Mouse (Mus musculus): ENCODE data around the gene Pex7. TPM values are rescaled to one million over a fixed set of nuclear protein-coding genes. Genes with fewer than 3 reads are reported as not detected.

The Pex7 gene
- polyA plus RNA-seq, 1 experiment from 2014 or later: 26.5 TPM

GRCm38 (mm10) chr10:19853609-19854008 is 53.9 kb downstream of the Pex7 start:
- ATAC-seq: no peak
- Histone ChIP-seq H3K27ac (no peak overlapping the region), H3K9ac (no peak overlapping the region), H3K27me3 (peaks cover 47% of the 10 kb centered on the region), H3K4me1 (peaks cover 31% of the 10 kb centered on the region), H3K4me3 (no peak overlapping the region), H3K9me3 (replicated peaks) (no peaks in the 10 kb centered on the region), H3K4me2 (no peak overlapping the region), H3K36me3 (ENCODE audit: poor library complexity, severe bottlenecking) (no peaks in the 10 kb centered on the region)
- 71% methylated on average over 2 of the region's 2 CpGs for WGBS

- Histone ChIP-seq H3K9ac (no peak overlapping the region), H3K4me2 (no peak overlapping the region), H3K27ac (no peak overlapping the region), H3K9me3 (replicated peaks) (no peaks in the 10 kb centered on the region), H3K4me1 (peaks cover 31% of the 10 kb centered on the region), H3K27me3 (peaks cover 53% of the 10 kb centered on the region), H3K36me3 (ENCODE audit: poor library complexity, severe bottlenecking) (no peaks in the 10 kb centered on the region), H3K4me3 (no peak overlapping the region)
- no peak for ATAC-seq
- WGBS: 35% methylated on average over 6 of the region's 6 CpGs
Observed at GRCm38 (mm10) chr10:19852776-19853175, 54.7 kb downstream of the Pex7 start.

GRCm38 (mm10) chr10:19850998-19851691 is 56.3 kb downstream of the Pex7 start, which contains the start of gene Slc35d3:
Gene Slc35d3 (minus strand): TSS chr10:19851459.
- no peak within 1 kb of the TSS for H3K27ac ChIP-seq
- peak within 1 kb of the TSS; percentile 97 for H3K4me2 ChIP-seq
- peak within 1 kb of the TSS; percentile 64 for H3K9ac ChIP-seq
- peak; percentile 72 for ATAC-seq
- peak within 1 kb of the TSS; percentile 53 for H3K4me3 ChIP-seq
- H3K9me3 ChIP-seq (replicated peaks): no peaks in the 10 kb centered on the region
- peaks cover 31% of the 10 kb centered on the region for H3K4me1 ChIP-seq
- H3K36me3 ChIP-seq (ENCODE audit: poor library complexity, severe bottlenecking): no peaks in the 10 kb centered on the region
- peaks cover 56% of the 10 kb centered on the region for H3K27me3 ChIP-seq
- under 1% methylated on average over 70 of the region's 72 CpGs for WGBS

DNA sequence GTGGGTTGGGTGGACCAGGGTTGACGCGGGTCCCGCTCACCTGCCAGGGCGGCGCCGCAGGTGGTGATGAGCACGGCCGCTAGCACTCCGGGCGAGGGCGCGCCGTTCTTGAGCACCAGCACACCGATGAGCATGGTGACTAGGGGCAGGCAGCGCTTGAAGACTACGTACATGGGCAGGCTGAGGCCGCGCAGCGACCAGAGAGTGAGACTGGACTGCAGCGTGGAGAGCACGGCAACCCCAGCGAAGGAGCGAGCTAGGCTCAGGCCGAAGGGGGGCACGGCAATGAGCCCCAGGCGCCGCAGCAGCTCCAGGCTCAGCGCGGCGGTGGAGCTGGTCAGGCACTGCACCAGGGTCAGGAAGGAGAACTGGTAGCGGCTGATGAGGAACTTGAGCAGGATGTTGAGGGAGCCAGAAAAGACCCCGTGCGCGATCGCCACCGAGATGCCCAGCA is 56.9 kb downstream of the Pex7 start:
- peak overlapping the region; percentile 64 for H3K9ac ChIP-seq
- H3K4me1 ChIP-seq: peaks cover 31% of the 10 kb centered on the region
- H3K36me3 ChIP-seq (ENCODE audit: poor library complexity, severe bottlenecking): no peaks in the 10 kb centered on the region
- H3K4me2 ChIP-seq: peak overlapping the region; percentile 97
- no peaks in the 10 kb centered on the region for H3K9me3 ChIP-seq (replicated peaks)
- peaks cover 56% of the 10 kb centered on the region for H3K27me3 ChIP-seq
- ATAC-seq: peak; percentile 65
- WGBS: under 1% methylated on average over 36 of the region's 36 CpGs
- H3K27ac ChIP-seq: no peak overlapping the region
- H3K4me3 ChIP-seq: peak overlapping the region; percentile 53

DNA sequence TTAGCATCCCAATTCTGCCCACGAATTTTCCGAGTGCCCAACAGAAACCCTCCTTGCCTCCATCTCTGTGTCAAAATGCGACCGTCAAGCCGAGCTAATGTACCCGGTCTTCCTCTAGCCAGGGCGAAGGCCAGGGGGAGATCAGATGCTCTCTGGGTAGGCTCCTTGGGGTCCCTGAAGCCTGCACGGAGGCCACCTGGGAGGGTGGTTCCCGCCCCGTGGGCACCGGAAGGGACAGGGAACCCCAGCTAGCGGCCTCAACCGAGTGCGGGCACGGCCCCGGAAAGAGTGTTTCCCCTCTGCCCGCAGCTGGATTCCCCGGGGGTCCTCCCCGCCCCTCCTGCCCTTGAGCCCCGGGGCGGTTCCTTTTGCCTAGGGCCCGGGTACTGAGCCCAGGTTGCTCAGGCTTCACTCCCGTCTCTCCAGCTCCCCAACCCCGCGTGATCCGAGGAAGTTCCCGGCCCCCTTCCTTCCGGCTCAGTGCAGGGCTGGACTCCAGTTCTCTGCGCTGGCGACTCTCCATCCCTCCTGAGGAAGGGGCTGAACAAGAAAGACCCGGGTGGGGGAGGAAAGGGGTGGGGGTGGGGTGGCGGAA is 57.6 kb downstream of the Pex7 start:
- no peaks in the 10 kb centered on the region for H3K36me3 ChIP-seq (ENCODE audit: poor library complexity, severe bottlenecking)
- whole genome bisulfite sequencing: under 1% methylated on average over 32 of the region's 32 CpGs
- H3K27ac ChIP-seq: no peak overlapping the region
- peak overlapping the region; percentile 97 for H3K4me2 ChIP-seq
- H3K9ac ChIP-seq: peak overlapping the region; percentile 64
- peak overlapping the region; percentile 53 for H3K4me3 ChIP-seq
- H3K9me3 ChIP-seq (replicated peaks): no peaks in the 10 kb centered on the region
- peak; percentile 41 for ATAC-seq
- peaks cover 56% of the 10 kb centered on the region for H3K27me3 ChIP-seq
- peaks cover 31% of the 10 kb centered on the region for H3K4me1 ChIP-seq

GRCm38 (mm10) chr10:19848928-19849770 is 58.3 kb downstream of the Pex7 start:
- WGBS: 7% methylated on average over 44 of the region's 44 CpGs
- peaks cover 31% of the 10 kb centered on the region for H3K4me1 ChIP-seq
- H3K9ac ChIP-seq: peak overlapping the region; percentile 64; the same call in 1 of the 2 replicates
- H3K4me3 ChIP-seq: peak overlapping the region; percentile 53
- H3K27me3 ChIP-seq: peaks cover 62% of the 10 kb centered on the region
- no peak overlapping the region for H3K27ac ChIP-seq
- H3K36me3 ChIP-seq (ENCODE audit: poor library complexity, severe bottlenecking): no peaks in the 10 kb centered on the region
- ATAC-seq: 0 out of 2 replicates have a peak, but pooled peaks have one; percentile 11
- no peaks in the 10 kb centered on the region for H3K9me3 ChIP-seq (replicated peaks)
- H3K4me2 ChIP-seq: peak overlapping the region; percentile 97

DNA sequence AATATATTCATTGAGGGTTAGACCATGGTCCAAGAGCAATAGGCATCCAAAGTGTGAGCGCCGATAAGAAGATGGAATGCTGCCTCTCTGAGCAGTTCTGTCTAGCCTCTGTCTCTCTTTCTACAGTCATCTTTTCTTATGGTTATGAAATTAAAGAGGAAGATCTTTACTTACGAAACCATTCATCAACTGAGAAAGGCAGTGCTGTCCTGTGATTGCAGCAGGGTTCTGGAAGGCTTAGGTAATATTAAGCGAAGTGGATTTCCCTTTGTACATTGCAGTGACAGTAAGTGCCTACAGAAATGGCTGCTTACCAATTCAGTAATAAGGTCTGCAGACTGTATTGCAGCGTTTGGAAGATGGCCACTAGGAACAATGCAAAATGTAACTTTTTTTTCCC is 67.7 kb downstream of the Pex7 start:
- WGBS: 93% methylated on average over 5 of the region's 5 CpGs
- peaks cover 10% of the 10 kb centered on the region for H3K4me1 ChIP-seq
- no peaks in the 10 kb centered on the region for H3K9me3 ChIP-seq (replicated peaks)
- peaks cover 8% of the 10 kb centered on the region; the same call in 1 of the 2 replicates for H3K27me3 ChIP-seq
- ATAC-seq: no peak
- no peak overlapping the region for H3K27ac ChIP-seq
- no peak overlapping the region for H3K4me2 ChIP-seq
- H3K36me3 ChIP-seq (ENCODE audit: poor library complexity, severe bottlenecking): no peaks in the 10 kb centered on the region
- H3K9ac ChIP-seq: no peak overlapping the region
- H3K4me3 ChIP-seq: no peak overlapping the region

DNA sequence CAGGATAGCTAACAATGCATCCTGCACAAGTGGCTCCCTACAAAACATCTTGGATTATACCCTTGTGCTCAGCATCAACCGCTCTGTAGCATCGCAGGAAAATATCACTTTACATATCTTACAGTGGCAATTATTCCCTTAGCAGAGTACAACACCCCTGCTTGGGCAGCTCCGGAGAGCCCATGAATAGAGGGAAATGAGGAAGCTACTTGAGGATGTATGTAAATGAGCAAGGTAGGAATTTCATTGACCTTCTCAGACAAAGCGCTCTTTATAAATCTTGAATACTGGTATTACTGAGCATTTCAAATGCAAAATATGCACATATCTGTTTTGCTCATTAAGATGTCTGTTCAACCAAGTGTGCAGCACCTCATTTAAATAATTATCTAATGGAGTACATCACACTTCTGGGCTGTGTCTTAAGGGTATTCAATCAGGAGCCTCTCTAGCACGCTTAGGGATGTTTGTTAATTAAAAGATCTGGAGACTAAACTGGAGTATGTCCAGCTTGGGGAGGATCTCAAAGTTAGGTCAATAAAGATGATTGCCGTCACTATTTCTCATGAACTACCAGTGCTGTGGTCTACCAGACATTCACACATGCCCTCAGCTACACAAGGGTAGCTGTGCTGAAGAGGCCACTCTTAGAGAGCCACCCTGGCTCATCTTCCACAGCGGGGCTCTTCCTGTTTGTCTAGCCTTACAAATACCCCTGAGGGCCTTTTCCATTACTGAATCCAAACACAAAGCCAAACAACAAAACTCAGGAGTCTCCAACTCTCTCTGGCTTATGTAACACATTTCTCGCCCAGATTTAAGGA is 71.4 kb downstream of the Pex7 start:
- Histone ChIP-seq H3K4me3 (no peak overlapping the region), H3K36me3 (ENCODE audit: poor library complexity, severe bottlenecking) (no peaks in the 10 kb centered on the region), H3K27ac (no peak overlapping the region), H3K4me1 (peaks cover 10% of the 10 kb centered on the region), H3K9ac (no peak overlapping the region), H3K9me3 (replicated peaks) (no peaks in the 10 kb centered on the region), H3K4me2 (no peak overlapping the region), H3K27me3 (no peaks in the 10 kb centered on the region)
- peak; percentile 83 for ATAC-seq
- WGBS: 50% methylated on average over 8 of the region's 8 CpGs

- Histone ChIP-seq H3K27ac (no peak overlapping the region), H3K27me3 (no peaks in the 10 kb centered on the region), H3K4me3 (no peak overlapping the region), H3K4me1 (peaks cover 10% of the 10 kb centered on the region), H3K4me2 (no peak overlapping the region), H3K36me3 (ENCODE audit: poor library complexity, severe bottlenecking) (no peaks in the 10 kb centered on the region), H3K9me3 (replicated peaks) (no peaks in the 10 kb centered on the region), H3K9ac (no peak overlapping the region)
- ATAC-seq: no peak
- 94% methylated on average over 6 of the region's 6 CpGs for WGBS
Observed at GRCm38 (mm10) chr10:19834222-19834621, 73.3 kb downstream of the Pex7 start.

DNA sequence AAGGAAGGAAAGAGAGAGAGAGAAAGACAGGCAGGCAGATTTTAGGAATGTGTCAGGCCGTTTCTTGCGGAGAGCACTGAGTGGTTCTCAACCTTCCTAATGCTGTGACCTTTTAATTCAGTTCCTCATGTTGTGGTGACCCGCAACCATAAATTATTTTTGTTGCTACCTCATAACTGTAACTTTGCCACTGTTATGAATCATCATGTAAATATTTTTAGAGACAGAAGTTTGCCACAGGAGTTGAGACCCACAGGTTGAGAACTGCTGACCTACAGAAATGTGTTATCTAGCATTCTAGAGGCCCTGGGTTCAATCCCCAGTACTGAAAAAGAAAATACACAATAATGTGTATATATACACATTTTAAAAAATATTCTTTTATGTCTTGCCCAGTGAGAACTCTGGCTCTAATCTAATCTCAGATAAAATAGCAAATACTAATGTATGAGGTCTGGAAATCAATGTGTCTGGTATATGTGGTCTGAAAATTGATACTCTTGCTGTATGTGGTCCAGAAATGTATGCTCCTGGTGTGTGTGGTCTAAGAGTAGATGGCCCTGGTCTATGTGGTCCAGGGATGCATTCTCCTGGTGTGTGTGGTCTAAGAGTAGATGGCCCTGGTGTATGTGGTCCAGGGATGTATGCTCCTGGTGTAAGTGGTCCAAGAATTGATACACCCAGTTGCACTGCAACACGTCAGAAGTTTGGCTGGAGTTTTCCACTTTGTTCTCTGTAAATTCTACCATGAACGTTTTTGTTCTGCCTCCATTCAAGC is 76.2 kb downstream of the Pex7 start:
- no peaks in the 10 kb centered on the region for H3K27me3 ChIP-seq
- H3K9ac ChIP-seq: no peak overlapping the region
- no peaks in the 10 kb centered on the region for H3K36me3 ChIP-seq (ENCODE audit: poor library complexity, severe bottlenecking)
- WGBS: 87% methylated on average over 5 of the region's 5 CpGs
- no peak overlapping the region for H3K4me2 ChIP-seq
- peaks cover 8% of the 10 kb centered on the region for H3K4me1 ChIP-seq
- no peaks in the 10 kb centered on the region for H3K9me3 ChIP-seq (replicated peaks)
- no peak for ATAC-seq
- no peak overlapping the region for H3K4me3 ChIP-seq
- no peak overlapping the region for H3K27ac ChIP-seq

- H3K4me1 ChIP-seq: peaks cover 7% of the 10 kb centered on the region; the same call in 1 of the 2 replicates
- H3K27me3 ChIP-seq: no peaks in the 10 kb centered on the region
- H3K9ac ChIP-seq: no peak overlapping the region
- no peak for ATAC-seq
- no peak overlapping the region for H3K4me3 ChIP-seq
- WGBS: 64% methylated on average over 3 of the region's 3 CpGs
- no peaks in the 10 kb centered on the region for H3K9me3 ChIP-seq (replicated peaks)
- no peak overlapping the region for H3K4me2 ChIP-seq
- no peaks in the 10 kb centered on the region for H3K36me3 ChIP-seq (ENCODE audit: poor library complexity, severe bottlenecking)
- no peak overlapping the region for H3K27ac ChIP-seq
Observed at GRCm38 (mm10) chr10:19820986-19821385, 86.5 kb downstream of the Pex7 start.
